Comparison of ENCODE assay signal across 16 mouse cellular contexts in the genomic region with DNA sequence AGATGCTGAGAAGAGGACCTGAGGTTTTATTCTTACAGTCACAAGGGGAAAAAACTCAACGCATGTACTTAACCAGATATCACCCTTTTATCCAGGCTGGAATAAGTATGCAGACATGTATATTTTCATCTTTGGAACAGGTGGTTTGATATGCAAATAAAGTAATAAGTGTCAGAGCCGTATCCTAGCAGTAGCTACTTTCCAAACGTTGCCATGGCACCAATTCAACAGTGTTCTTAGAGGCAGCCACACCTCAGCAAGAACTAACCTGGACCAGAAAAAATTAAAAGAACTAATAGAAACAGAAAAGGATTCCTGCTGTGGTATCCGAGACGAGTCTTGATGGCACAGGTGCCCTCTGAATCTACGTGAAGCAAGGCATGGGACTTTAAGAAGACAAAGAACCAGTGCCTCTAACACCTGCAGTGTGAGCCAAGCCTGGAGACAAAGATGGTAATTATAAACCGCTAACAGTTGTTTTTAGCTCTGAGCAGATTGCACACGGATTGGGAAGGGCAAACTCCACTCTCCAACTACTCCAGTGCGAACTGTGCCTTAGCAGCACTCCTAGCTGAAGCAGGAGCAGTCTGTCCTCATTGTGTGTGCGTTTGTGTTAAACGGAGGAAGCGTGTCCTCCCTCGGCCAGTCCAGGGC. TPM values are rescaled to one million over a fixed set of nuclear protein-coding genes. Genes with fewer than 3 reads are reported as not detected.
A peak's percentile ranks its signal among the peaks of the same experiment; 100 is the strongest.
DNase-seq lines count a peak whose midpoint lies in the region; TF ChIP-seq lines count a peak whose summit lies in the region.
"Had no signal": no experiment of that assay in that cellular context is flagged by ENCODE, and none has a peak within 500 bp of the region (broad histone marks: within the 10 kb centered on the region; RNA-seq: fewer than 3 reads in every experiment).

A gene (plus strand): TSS at position 240 of the 654 bp plus-strand sequence.

- TF ChIP-seq POLR2A in brain, embryonic 14.5 days (IDR thresholded peaks at IDR 0.05; ENCODE audit: borderline replicate concordance, extremely low read depth, insufficient read depth, insufficient read length, poor library complexity, severe bottlenecking) = no peak

- TF ChIP-seq CTCF in brain, embryonic 14.5 days (IDR thresholded peaks at IDR 0.05; ENCODE audit: borderline replicate concordance, extremely low read depth, insufficient read depth, insufficient read length) = no peak

- peak; percentile 71 for DNase-seq in heart, adult 11 months
- no peak for DNase-seq in heart, adult 9 months (ENCODE audit: low spot score in 2 of 2)
- peak; percentile 58 for DNase-seq in layer of hippocampus, adult 11-12 months (ENCODE audit: low spot score)
- DNase-seq in layer of hippocampus, postnatal 25 days (ENCODE audit: extremely low spot score in 1 of 2, low spot score in 1 of 2) = no peak
- peak; percentile 74 for DNase-seq in brain, embryonic 14.5 days (ENCODE audit: low read depth)
- DNase-seq in layer of hippocampus, adult 9-11 months = peak; percentile 67
- DNase-seq in thymus, postnatal 10 days (ENCODE audit: low spot score in 2 of 2) = no peak
- DNase-seq in thymus, postnatal 14 days = no peak
- DNase-seq: cerebellum, adult 11 months had no signal

RNA-seq across cellular contexts. Expression of the gene that starts here (rescaled TPM):
- total RNA-seq in layer of hippocampus, postnatal 25 days (2021) = not detected
- polyA plus RNA-seq in brain, embryonic 14.5 days (2012; rRNA removed) = not detected in 2 replicates
- total RNA-seq: megakaryocyte, adult 5-6 weeks had no signal
- polyA plus RNA-seq: C2C12; heart, embryonic 10.5 days; inflammation-experienced regulatory T-cells, adult 6 months; liver, embryonic 16.5 days; neural tube, embryonic 11.5 days; thymus, postnatal 0 days had no signal

Comparison
In these comparisons a context has a peak if more than half of its experiments do, and no peak if none do; other contexts are left out.
1. DNase-seq: peak in heart, adult 11 months (single experiment), layer of hippocampus, adult 11-12 months (single experiment) and layer of hippocampus, adult 9-11 months (single experiment); none in heart, adult 9 months (0 of 2), layer of hippocampus, postnatal 25 days (0 of 2), thymus, postnatal 10 days (0 of 2) and thymus, postnatal 14 days (single experiment).
2. Peak in DNase-seq in brain, embryonic 14.5 days; RNA of the gene not detected or under 1 TPM.